In genomic region chr11:60130516-60130915, GRCm38 (mm10) we compare ENCODE assay signal across 10 mouse cellular contexts. TPM values are rescaled to one million over a fixed set of nuclear protein-coding genes. Genes with fewer than 3 reads are reported as not detected.
A peak's percentile ranks its signal among the peaks of the same experiment; 100 is the strongest.
DNase-seq lines count a peak whose midpoint lies in the region; ATAC-seq lines count a peak whose summit lies in the region.
"Had no signal": no experiment of that assay in that cellular context is flagged by ENCODE, and none has a peak within 500 bp of the region (broad histone marks: within the 10 kb centered on the region; RNA-seq: fewer than 3 reads in every experiment).

No protein-coding gene starts in this region.

- no peak overlapping the region for H3K4me3 ChIP-seq in limb, embryonic 12.5 days (replicated peaks)
- H3K4me3 ChIP-seq in limb, embryonic 10.5 days, result no peak overlapping the region
- H3K4me3 ChIP-seq in stomach, embryonic 16.5 days (replicated peaks; ENCODE audit: low read length), result no peak overlapping the region

- WGBS in limb, embryonic 12.5 days, result 30% methylated on average over 6 of the region's 6 CpGs
- WGBS in limb, embryonic 10.5 days, result 27% methylated on average over 6 of the region's 6 CpGs
- WGBS in stomach, embryonic 16.5 days, result 47% methylated on average over 6 of the region's 6 CpGs

- peaks cover 69% of the 10 kb centered on the region for H3K4me1 ChIP-seq in limb, embryonic 12.5 days (replicated peaks)
- H3K4me1 ChIP-seq in limb, embryonic 10.5 days, result peaks cover 61% of the 10 kb centered on the region
- peaks cover 35% of the 10 kb centered on the region for H3K4me1 ChIP-seq in stomach, embryonic 16.5 days (ENCODE audit: control insufficient read depth, insufficient read depth, low read length)

- H3K4me2 ChIP-seq in limb, embryonic 12.5 days, result no peak overlapping the region
- no peak overlapping the region for H3K4me2 ChIP-seq in stomach, embryonic 16.5 days (ENCODE audit: low read depth, low read length)

- H3K27me3 ChIP-seq in limb, embryonic 12.5 days, result no peaks in the 10 kb centered on the region
- no peaks in the 10 kb centered on the region for H3K27me3 ChIP-seq in limb, embryonic 10.5 days (ENCODE audit: low read depth, poor library complexity, severe bottlenecking)
- H3K27me3 ChIP-seq in stomach, embryonic 16.5 days (ENCODE audit: control insufficient read depth, insufficient read depth, low read length), result no peaks in the 10 kb centered on the region

- H3K9me3 ChIP-seq in limb, embryonic 12.5 days, result no peaks in the 10 kb centered on the region
- no peaks in the 10 kb centered on the region for H3K9me3 ChIP-seq in limb, embryonic 10.5 days (replicated peaks)
- no peaks in the 10 kb centered on the region for H3K9me3 ChIP-seq in stomach, embryonic 16.5 days (replicated peaks; ENCODE audit: control insufficient read depth, low read length)

- intact Hi-C loops in gastrocnemius, postnatal 36 days (cut with DNase I), result no loop called here
- intact Hi-C loops in gastrocnemius, postnatal 14 days (cut with DNase I; ENCODE audit: low total_unique reads), result no loop called here

- peak overlapping the region; percentile 59 for H3K27ac ChIP-seq in limb, embryonic 12.5 days
- no peak overlapping the region for H3K27ac ChIP-seq in limb, embryonic 10.5 days
- peak overlapping the region; percentile 65; the same call in 1 of the 2 replicates for H3K27ac ChIP-seq in stomach, embryonic 16.5 days (ENCODE audit: low read length)

- no peak overlapping the region for H3K9ac ChIP-seq in limb, embryonic 12.5 days (replicated peaks)
- peak overlapping the region; percentile 43 for H3K9ac ChIP-seq in stomach, embryonic 16.5 days (ENCODE audit: low read length)

- no peak for ATAC-seq in limb, embryonic 12.5 days (ENCODE audit: insufficient number of reproducible peaks, insufficient read depth, low FRiP score, low TSS enrichment, low read depth)
- no peak for ATAC-seq in stomach, embryonic 16.5 days (ENCODE audit: insufficient read depth, low FRiP score)

- H3K36me3 ChIP-seq in limb, embryonic 12.5 days, result 0 out of 2 replicates have a peak, but pooled peaks cover 3% of the 10 kb centered on the region
- H3K36me3 ChIP-seq in limb, embryonic 10.5 days, result peaks cover 10% of the 10 kb centered on the region; the same call in 1 of the 2 replicates
- H3K36me3 ChIP-seq in stomach, embryonic 16.5 days (ENCODE audit: control insufficient read depth, insufficient read depth, low read length), result no peaks in the 10 kb centered on the region

- DNase-seq in gastrocnemius, adult 18-20 months (ENCODE audit: low spot score), result peak; percentile 24
- DNase-seq in gastrocnemius, postnatal 36 days, result no peak
- no peak for DNase-seq in limb, embryonic 10.5 days (ENCODE audit: low spot score)
- peak; percentile 55 for DNase-seq in gastrocnemius, postnatal 14 days
- DNase-seq in frontal cortex, postnatal 10 days (ENCODE audit: low spot score in 2 of 2), result no peak
- no peak for DNase-seq in cerebellum, postnatal 4 days (ENCODE audit: low spot score in 2 of 2)
- DNase-seq: cerebellum, adult 18-20 months; midbrain, embryonic 14.5 days had no signal

RNA-seq across cellular contexts. Expression of gene Rai1, which starts 25.7 kb away (rescaled TPM):
- 10 to 100 TPM; 16.6 to 17.3 TPM for total RNA-seq in gastrocnemius, adult 18-20 months (2021)
- total RNA-seq in gastrocnemius, postnatal 36 days (2021), result 10 to 100 TPM; 18.1 to 20.8 TPM
- polyA plus RNA-seq in limb, embryonic 12.5 days (2016; fragmentation: Nextera tagmentation; extraction: Ambion mirVana), result 36.2 and 37.5 TPM in 2 replicates
- polyA plus RNA-seq in limb, embryonic 10.5 days (2016; fragmentation: Nextera tagmentation; extraction: Ambion mirVana), result 34.3 and 37.3 TPM in 2 replicates
- 10 to 100 TPM; 15.9 to 18.3 TPM for total RNA-seq in gastrocnemius, postnatal 14 days (2021)
- 13.9 and 16.1 TPM in 2 replicates for polyA plus RNA-seq in stomach, embryonic 16.5 days (2015; fragmentation: Nextera tagmentation; extraction: Ambion mirVana)

Comparison
In these comparisons a context has a peak if more than half of its experiments do, and no peak if none do; other contexts are left out.
1. DNase-seq: peak in gastrocnemius, adult 18-20 months (single experiment) and gastrocnemius, postnatal 14 days (single experiment); none in gastrocnemius, postnatal 36 days (0 of 2), limb, embryonic 10.5 days (single experiment), frontal cortex, postnatal 10 days (0 of 2) and cerebellum, postnatal 4 days (0 of 2).